Mouse (Mus musculus): Measurements from ENCODE around the gene Armh1. TPM values are rescaled to one million over a fixed set of nuclear protein-coding genes. Genes with fewer than 3 reads are reported as not detected.

Armh1 gene
- total RNA-seq, 2 experiments from 2014 or later, result 0.24 to 0.59 TPM

GRCm38 (mm10) chr4:117231208-117231607, 20.7 kb downstream of the Armh1 start:
- intact Hi-C loops (cut with DNase I), result no loop called here
- DNase-seq (ENCODE audit: low spot score in 2 of 2), result no peak

- intact Hi-C loops (cut with DNase I), result no loop called here
- DNase-seq (ENCODE audit: low spot score in 2 of 2), result no peak
These were observed 21.6 kb downstream of the Armh1 start for GRCm38 (mm10) chr4:117230331-117230730.

- DNase-seq (ENCODE audit: low spot score in 2 of 2), result no peak
- intact Hi-C loops (cut with DNase I), result no loop called here
These were observed 22.3 kb downstream of the Armh1 start for GRCm38 (mm10) chr4:117229590-117229989.

DNA sequence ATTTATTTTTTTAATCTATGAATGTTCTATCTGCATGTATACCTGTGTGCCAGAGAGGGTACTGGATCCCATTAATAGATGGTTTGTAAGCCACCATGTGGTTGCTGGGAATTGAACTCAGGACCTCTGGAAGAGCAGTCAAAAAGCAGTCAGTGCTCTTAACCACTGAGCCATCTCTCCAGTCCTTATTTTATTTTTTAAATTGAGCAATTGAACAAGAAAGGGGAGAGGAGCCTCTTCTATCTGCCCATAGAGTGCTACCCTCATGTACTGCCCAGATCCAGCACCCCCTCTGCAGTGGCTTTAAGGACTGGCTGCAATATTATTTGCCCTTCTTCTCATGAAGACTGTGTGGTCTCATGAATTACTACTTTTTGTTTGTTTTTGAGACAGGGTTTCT, 26.7 kb downstream of the Armh1 start:
- intact Hi-C loops (cut with DNase I), result no loop called here
- DNase-seq (ENCODE audit: low spot score in 2 of 2), result no peak

- DNase-seq (ENCODE audit: low spot score in 2 of 2), result no peak
- intact Hi-C loops (cut with DNase I), result no loop called here
These were observed 27.8 kb downstream of the Armh1 start for GRCm38 (mm10) chr4:117224122-117224521.

- intact Hi-C loops (cut with DNase I), result no loop called here
- DNase-seq (ENCODE audit: low spot score in 2 of 2), result no peak
These were observed 28.9 kb downstream of the Armh1 start for GRCm38 (mm10) chr4:117223001-117223400.

DNA sequence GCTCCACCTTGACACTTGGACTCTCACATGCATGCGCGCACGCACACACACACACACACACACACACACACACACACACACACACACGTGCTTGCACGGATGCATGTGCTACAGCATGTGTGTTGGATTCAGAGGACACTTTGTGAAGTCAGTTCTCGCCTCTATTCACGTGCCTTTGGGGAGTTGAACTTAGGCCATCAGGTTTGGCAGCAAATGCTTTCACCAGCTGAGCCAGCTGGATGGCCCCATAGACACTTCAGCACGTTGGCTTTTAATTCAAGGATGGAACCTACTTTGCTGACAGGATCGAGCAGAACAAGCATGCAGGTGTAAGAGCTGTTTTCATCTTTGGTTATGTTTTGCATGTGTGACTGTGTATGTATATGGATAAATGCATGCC, 30.1 kb downstream of the Armh1 start:
- no peak for DNase-seq (ENCODE audit: low spot score in 2 of 2)
- intact Hi-C loops (cut with DNase I), result no loop called here

GRCm38 (mm10) chr4:117220741-117221515, 31.0 kb downstream of the Armh1 start:
- no peak for DNase-seq (ENCODE audit: low spot score in 2 of 2)
- intact Hi-C loops (cut with DNase I), result no loop called here

DNA sequence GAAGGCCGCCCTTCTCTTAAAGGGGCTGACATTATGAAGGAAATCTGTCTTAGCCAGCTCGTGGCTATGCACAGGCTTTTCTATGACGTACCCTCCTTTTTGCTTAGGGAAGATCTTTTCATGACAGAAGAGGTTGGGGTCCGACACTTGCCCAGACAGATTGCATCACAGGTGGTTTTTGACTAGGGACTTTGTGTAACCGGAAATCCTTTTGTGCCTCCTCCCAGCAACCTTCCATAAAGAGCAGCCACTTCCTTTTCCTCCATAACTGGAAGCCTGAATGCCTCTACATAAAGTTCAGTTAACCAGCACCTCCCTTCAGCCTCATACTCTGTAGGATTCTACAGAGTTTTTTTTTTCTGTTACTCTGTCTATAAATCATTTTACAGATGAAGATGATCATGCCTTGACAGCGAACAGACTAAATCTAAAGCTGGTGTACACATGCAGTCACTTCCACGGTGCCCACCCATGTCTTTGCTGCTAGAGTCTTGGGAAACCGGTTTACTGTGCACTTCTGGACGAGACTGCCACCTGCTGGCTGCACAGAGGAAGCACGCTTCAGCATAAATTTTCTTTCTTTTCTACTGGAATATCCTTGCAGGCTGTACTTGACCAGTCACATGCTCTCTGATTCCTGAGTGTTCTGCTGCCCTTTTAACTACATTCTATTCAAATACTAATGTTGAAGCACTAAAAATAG, 33.3 kb downstream of the Armh1 start:
- intact Hi-C loops (cut with DNase I), result loop anchor here (5.0 kb wide), 1 partner anchor 61 kb away; the partner anchor contains the start of gene Rps8
- peak; percentile 42 to 73 for DNase-seq (ENCODE audit: low spot score in 2 of 2)

DNA sequence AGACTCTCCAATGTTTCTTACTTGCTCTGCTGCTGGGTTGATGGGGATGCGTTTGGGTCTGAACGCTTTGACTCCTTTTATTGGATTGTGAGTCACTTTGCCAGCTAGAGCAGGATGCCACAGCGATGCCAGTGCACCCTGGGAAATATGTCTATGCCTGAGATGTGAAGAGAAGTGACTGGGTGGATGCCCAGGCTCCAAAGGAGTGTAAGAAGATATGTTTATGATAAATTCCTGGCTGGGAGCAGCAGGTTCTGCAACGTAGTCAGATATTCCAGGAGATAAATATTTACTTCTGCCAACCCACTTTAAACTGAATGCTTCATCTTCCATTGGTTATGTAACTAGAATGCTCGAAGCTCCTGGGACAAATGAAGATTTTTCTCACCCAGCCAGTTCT, 34.9 kb downstream of the Armh1 start:
- intact Hi-C loops (cut with DNase I), result loop anchor here (5.0 kb wide), 1 partner anchor 60 kb away; the partner anchor contains the start of gene Rps8
- DNase-seq (ENCODE audit: low spot score in 2 of 2), result peak in 1 of 2 experiments; percentile 25

DNA sequence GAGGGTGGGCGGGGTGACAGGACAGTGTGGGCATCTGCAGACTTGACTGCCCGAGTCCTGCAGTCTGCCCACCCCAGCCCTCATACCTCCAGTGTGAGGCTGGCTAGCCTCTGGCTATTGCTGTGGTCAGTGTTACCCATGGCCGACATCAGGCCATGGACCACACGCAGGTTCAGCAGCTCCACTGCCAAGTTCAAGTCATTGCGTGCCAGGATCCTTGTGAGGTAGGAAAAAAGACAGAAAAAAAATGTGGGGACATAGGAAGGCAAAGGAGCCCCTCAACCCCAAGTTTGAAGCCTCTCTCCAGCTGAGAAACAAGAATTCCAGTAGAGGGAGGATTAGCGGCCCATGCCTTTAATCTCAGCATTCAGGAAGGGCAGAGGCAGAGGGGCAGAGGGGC, 37.7 kb downstream of the Armh1 start:
- DNase-seq (ENCODE audit: low spot score in 2 of 2), result no peak
- intact Hi-C loops (cut with DNase I), result no loop called here

- intact Hi-C loops (cut with DNase I), result no loop called here
- DNase-seq (ENCODE audit: low spot score in 2 of 2), result peak; percentile 56 to 79
These were observed 41.5 kb downstream of the Armh1 start for GRCm38 (mm10) chr4:117210147-117211074.

DNA sequence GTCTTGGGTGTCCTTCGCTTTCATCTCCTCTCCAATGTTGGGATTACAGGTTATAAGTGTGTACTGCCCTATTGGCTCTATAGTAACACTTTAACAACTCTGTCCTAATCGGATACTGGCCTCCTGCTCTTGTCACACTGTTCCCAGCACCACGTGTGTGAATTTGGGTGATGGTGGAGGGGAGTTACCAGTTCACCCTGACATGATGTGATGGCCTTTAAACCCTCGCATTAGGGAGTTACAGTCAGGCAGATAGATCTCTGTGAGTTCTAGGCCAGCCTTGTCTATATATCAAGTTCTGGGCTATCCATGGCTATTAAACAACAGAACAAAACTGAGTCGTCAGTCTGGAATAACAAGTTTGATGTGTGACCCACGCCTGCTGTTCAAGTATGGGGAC, 42.3 kb downstream of the Armh1 start:
- intact Hi-C loops (cut with DNase I), result no loop called here
- no peak for DNase-seq (ENCODE audit: low spot score in 2 of 2)

- intact Hi-C loops (cut with DNase I), result no loop called here
- DNase-seq (ENCODE audit: low spot score in 2 of 2), result no peak
These were observed 49.0 kb downstream of the Armh1 start for GRCm38 (mm10) chr4:117202992-117203354.

- peak; percentile 28 to 67 for DNase-seq (ENCODE audit: low spot score in 2 of 2)
- intact Hi-C loops (cut with DNase I), result no loop called here
These were observed 49.6 kb downstream of the Armh1 start for GRCm38 (mm10) chr4:117202046-117202991.

GRCm38 (mm10) chr4:117191804-117192203, 60.1 kb downstream of the Armh1 start:
- DNase-seq (ENCODE audit: low spot score in 2 of 2), result no peak
- intact Hi-C loops (cut with DNase I), result no loop called here

GRCm38 (mm10) chr4:117190660-117191059, 61.3 kb downstream of the Armh1 start:
- DNase-seq (ENCODE audit: low spot score in 2 of 2), result no peak
- intact Hi-C loops (cut with DNase I), result no loop called here

DNA sequence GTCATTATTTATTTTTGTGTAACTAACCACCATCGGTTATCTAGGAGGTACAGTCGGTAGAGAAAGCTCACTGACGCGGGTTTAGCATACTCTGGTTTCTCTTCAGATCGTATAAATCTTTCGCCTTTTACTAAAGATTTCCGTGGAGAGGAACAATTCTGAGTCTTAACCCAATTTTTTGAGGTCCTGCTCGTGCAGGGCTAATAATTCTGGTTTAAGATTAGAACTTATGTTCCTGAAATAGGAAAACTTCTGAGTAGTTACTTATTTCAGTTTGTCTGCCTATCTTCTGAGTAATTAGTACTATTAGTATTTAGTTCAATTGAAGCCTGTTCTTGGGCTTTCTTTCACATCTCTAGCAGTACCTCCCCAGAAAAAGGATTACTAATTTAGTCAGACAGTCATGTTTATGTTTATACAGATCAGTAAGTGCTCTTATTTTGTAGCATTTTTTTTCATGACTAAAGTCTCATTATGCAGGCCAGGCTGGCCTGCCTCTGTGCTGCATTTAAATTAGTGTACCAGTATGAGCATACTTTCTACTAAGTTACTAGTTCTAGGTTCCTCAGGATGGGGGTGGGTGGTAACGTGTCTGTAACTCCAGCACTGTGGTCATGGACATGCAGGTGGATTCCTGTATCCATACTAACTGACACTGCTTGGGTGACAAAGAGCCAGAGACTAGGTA, 61.9 kb downstream of the Armh1 start:
- intact Hi-C loops (cut with DNase I), result no loop called here
- peak; percentile 31 to 73 for DNase-seq (ENCODE audit: low spot score in 2 of 2)
